Mouse (Mus musculus) heart, adult 8-10 months (tissue): Measurements from ENCODE around the gene H2afb1. TPM values are rescaled to one million over a fixed set of nuclear protein-coding genes. Genes with fewer than 3 reads are reported as not detected.
"Not testable (repeated sequence)": the region's sequence is repeated elsewhere in the genome, so short reads cannot be mapped to it uniquely, and the experiment has no call there.

Experiments
- DNase-seq: peaks from one replicate; pipeline ENCODE4 v3.0.0; 2022; ENCODE audit warnings: low spot score
- total RNA-seq, 4 experiments: library from RNA; stranded (reverse); gene quantifications; 2 replicates each; pipeline ENCODE4 v1.2.4; 2022

The H2afb1 gene
- total RNA-seq: not detected

- DNase-seq: not testable (repeated sequence)
Observed at GRCm38 (mm10) chrX:117014457-117014856, at the start of gene H2afb1. Gene H2afb1 (plus strand): TSS chrX:117014757.

DNA sequence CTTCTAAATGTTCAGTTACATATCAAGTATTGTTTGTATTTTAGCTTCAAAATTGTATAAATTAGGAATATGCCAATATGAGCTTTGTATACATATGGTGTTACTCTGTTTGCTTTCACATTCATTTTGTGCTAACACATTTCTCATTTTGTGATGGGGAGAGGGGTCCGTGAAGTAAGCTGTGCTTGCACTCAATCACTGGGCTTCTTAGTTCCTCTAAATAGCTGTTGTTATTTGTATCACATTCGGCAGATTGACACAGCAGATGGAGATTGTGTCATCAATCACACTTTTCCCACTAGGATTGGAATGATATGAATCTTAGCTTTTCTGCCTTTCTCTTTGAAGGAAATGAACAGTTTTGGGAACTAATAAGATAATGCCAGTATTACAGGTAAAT lies 21.5 kb downstream of the H2afb1 start:
- no peak for DNase-seq
